Mouse (Mus musculus) cortical plate, adult 2 months (tissue): ENCODE data around the gene Tpte.

Experiments
- CTCF ChIP-seq: fragments of 200-500 bp; IDR thresholded peaks from 2 replicates; pipeline ENCODE4 v1.5.1; 2011; ENCODE audit warnings: mild to moderate bottlenecking, control low read depth, low read length; ENCODE audit not compliant: insufficient read depth; ENCODE audit errors: extremely low read depth
- POLR2A ChIP-seq: fragments of 200-500 bp; IDR thresholded peaks from 2 replicates; pipeline ENCODE4 v1.6.1; 2011; ENCODE audit warnings: mild to moderate bottlenecking, low read length, control low read depth; ENCODE audit not compliant: insufficient read depth; ENCODE audit errors: extremely low read depth

GRCm38 (mm10) chr8:22302326-22302725 is 19.1 kb downstream of the Tpte start:
- no peak for TF ChIP-seq POLR2A
- no peak for TF ChIP-seq CTCF
